Mouse (Mus musculus): ENCODE data around the gene Elmsan1.
A peak's percentile ranks its signal among the peaks of the same experiment; 100 is the strongest.

Gene Elmsan1

DNA sequence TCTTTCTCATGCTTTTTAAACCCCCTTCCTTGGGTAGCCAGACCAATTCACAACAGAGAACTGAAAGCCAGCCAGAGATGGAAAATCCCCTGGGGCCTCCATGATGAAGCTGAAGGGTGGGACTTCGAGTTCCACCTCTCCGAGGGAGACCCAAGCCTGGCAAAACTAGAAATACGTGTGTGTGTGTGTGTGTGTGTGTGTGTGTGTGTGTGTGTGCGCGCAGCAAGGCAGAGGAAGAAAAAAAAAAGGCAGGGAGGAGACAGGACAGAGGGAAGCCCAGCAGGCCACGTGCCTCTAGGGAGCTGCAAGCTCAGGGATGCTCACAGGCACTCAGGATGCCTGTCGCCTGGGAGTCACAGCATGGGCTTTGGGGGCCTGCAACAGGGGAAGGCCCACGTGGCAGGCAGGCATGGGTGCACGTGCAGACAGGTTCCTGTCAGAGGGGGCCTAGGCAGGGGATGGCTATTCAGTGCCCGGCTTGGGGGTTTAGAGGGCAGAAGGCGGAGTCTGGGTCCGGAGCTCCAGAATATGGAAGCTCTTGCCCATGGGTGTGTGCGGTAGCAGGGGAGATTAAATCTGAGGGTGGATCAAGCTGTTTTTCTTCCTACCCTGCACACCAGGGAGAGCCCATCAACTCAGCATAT lies 42.4 kb downstream of the Elmsan1 start:
- ATAC-seq (ENCODE audit: low TSS enrichment): peak; percentile 48

DNA sequence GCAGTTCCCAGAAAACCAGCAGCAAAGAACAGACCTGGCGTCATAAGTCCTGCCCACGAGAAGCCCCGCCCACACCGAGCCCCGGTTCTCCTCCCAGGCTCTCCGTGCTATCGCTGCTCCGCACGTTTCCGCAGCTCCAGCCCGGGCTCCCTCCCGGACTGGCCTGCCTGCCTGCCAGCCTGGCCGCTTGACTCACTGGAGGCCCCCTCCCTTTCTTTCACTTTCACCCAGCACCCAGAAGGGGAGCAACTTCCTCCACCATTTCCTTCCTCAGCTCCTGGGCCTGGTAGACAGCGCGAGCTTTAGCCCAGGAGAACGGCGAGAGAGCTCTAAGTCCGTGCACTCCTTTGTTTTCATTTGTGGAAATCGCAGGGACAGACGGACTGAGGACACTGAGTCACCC lies 43.0 kb downstream of the Elmsan1 start:
- peak; percentile 79 for ATAC-seq (ENCODE audit: low TSS enrichment)

DNA sequence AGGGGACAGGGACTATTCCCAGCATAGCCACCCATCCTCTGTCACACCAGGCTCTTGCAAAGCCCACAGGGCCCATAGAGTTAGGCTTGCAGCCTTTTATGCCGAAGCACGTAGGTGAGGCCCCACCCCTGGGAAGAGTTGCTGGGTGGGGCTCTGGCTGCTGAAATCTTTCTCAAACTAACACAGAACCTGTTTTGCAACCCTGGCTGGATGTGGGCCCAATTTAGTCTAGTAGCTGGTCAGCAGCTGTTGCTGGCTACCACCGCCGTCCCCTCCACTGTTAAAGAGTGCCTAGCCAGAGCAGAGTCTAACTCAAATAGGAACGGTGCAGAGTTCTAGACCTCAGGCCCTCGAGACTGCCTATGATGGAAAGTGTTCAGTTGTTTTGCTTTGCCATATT lies 43.8 kb downstream of the Elmsan1 start:
- no peak for ATAC-seq (ENCODE audit: low TSS enrichment)

DNA sequence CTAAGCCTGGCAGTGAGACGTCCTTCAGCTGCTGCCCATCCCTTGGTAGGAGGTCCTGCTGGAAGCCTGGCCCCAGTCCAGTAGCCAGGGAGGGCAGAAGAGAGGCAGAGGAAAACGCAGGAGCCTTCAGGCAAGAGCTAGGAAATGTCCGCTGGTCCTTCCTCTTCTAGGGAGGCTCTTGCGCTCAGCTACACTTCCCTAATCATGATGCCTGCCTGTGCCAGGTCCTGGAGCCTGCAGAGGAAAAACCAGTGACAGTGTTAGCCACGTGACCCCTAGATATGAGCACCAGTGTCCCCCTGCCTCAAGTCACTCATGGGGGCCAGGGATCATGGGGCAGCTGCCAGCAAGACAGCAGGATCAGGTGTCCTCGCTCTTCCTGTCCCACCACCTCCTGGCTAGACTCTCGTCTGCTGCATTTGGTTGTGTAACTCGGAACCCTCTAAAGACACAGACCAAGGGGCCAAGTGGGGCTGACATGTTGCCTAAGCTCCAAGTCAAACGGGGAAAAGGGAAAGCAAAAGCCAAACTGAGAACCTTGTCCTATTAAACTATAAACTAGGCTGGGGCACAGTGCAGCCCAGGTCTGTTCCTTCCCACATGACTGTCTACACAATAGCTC lies 44.4 kb downstream of the Elmsan1 start:
- no peak for ATAC-seq (ENCODE audit: low TSS enrichment)

DNA sequence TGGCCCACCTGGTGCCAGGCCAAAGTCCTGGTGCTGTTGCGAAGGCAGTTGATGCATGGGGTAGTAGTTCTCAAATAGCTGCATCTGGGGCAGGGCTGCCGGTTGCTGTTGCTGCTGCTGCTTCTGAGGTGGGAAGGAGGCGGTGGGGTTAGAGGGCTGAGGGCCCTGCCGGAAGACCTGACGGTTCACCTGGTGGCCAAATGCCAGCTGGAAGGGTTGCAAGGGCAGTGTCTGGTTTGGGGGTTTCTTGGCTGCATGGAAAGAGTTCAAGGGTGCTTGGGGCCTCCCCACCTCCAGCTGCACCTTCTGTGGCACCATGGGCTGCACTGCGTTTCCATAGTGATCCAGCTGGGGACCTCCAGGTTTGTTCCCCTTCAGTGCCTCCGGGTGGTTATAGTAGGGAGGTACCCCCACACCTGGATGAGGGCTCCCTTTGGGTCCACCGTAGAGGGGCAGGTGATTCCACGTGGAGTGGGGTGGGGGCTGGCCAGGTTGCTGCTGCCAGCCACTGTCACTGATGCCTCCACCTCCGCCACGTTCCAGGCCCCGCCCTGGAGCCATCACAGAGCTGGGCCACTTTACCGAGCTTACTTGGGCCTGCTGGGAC lies 45.3 kb downstream of the Elmsan1 start:
- no peak for ATAC-seq (ENCODE audit: low TSS enrichment)

DNA sequence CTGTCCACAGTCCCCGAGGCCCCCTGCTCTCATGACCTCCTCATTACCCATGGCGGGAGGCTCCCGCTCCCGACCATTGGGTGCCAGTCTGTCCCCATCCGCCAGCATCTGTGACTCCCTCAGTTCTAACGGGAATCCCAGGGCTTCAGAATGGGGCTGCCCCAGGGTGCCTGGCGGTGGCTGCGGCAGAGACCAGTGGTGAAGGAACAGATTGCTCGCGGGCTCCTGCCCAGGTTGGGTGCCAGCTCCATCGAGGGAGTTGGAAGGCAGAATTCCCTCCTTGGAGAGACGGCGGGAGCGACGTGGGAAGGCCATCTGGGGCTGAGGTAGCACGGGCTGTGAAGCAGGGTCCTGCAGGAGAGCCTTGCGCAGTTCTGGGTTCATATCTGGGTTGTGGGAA lies 45.8 kb downstream of the Elmsan1 start:
- ATAC-seq (ENCODE audit: low TSS enrichment): 0 out of 2 replicates have a peak, but pooled peaks have one; percentile 9

DNA sequence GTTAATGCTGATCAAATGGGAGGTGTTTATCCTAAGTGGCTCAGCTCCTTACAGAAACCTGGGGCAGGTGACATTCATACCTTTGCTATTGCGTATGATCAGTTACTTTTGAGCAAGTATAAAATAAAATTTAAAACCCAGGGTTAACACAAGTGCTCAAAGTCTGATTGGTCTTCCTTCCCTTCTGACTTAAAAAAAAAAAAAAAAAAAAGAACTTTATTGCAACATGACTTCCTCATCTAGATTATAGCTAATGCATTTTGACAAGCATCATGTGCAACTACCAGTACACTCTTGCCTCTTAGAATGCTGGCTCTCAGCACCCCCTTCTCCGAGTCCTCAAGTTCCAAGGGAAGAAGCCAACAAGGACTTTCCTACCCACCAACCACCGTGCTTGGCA lies 46.5 kb downstream of the Elmsan1 start:
- ATAC-seq (ENCODE audit: low TSS enrichment): no peak

DNA sequence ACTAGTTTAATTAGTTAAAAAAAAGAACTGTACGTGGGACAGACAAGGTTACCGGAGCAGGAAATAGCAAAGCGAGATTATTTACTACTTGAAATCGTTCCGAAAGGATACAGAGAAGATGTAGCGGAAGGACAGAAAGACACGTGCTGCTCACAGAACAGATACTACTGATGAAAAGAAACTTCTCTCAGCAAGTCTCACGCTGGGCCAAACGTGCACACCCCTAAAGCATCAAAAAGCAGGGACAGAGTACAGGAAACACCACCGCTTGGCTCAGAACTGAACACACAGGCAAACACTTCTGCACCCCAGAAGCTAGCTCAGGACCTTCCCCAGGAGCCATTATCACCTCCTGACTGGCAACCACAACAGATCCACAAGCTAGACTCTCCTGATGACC lies 48.1 kb downstream of the Elmsan1 start:
- ATAC-seq (ENCODE audit: low TSS enrichment): no peak

DNA sequence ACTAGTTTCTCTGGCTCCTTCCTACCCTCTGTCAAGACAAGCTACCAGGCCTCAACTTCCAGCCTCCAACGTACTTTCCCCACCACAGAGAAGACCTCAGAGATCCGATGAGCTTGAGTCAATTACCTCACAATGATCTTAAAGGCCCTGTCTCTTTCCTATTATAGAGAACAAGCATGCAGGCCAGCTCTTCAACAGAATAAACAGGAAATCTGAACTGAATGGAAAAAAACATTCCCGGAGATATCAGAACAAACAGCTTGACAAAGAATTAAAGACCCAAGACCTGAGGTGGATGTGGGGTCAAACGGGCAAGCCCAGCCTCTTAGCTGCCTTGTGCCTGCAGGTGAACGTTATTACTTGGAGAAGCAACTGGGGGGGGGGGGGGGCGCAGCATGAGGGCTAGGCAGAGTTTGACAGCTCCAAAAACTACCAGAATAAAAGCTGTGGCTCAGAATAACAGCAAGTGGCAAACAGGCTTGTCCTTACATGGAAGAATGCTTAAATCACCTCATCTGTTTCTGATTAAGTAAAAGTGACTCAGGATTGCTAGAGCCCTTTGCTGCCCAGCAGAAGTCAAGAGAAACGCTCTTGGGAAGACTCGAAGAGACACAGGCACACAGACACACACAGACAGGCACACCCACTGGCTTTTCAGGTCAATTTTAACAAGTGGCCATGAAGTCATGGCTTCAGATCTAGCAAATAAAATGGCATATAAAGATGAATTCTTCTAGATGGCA lies 52.9 kb downstream of the Elmsan1 start:
- no peak for ATAC-seq (ENCODE audit: low TSS enrichment)

DNA sequence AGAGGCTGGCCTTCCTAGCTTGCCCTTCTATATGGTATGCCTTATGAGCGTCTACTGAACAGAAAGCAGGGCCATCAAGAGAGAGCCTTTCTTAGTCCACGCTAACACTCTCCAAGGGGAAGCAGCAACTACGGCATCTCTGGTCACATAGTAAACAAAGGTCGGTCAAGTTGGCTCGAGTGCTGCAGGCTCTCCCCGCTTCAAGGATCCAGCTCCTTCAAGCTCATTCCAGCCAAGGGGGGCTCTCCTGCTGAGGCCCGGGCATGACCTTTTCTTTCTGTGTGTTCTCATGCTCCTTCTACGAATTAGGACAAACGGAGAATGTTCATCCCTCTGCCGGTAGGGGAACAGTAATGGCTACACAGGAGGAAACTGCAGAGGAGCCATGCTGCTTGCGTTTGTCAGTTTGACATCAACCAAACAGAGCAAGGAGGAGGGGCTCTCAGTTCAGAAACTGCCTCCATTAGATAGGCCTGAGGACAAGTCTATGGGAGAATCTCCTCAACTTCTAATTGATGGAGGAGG lies 55.0 kb downstream of the Elmsan1 start:
- no peak for ATAC-seq (ENCODE audit: low TSS enrichment)

DNA sequence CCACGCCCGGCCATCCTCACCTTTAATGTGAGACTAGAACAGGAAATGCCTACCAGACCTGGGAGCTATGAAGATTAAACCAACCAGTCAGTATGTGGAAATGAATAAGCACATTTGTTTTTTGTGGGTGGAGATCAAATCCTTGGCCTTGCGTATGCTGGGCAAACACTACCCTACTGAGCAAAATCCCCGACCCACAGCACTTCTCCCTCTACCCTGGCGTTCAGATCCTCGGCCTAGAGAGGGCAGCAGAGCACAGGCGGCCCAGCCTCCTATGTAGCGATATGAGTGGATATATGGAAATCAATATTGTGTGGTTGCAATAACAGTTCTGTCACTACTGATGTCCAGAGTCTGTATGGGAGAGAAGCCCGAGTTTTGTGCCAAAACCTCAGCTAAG lies 55.5 kb downstream of the Elmsan1 start:
- ATAC-seq (ENCODE audit: low TSS enrichment): 0 out of 2 replicates have a peak, but pooled peaks have one; percentile 45

DNA sequence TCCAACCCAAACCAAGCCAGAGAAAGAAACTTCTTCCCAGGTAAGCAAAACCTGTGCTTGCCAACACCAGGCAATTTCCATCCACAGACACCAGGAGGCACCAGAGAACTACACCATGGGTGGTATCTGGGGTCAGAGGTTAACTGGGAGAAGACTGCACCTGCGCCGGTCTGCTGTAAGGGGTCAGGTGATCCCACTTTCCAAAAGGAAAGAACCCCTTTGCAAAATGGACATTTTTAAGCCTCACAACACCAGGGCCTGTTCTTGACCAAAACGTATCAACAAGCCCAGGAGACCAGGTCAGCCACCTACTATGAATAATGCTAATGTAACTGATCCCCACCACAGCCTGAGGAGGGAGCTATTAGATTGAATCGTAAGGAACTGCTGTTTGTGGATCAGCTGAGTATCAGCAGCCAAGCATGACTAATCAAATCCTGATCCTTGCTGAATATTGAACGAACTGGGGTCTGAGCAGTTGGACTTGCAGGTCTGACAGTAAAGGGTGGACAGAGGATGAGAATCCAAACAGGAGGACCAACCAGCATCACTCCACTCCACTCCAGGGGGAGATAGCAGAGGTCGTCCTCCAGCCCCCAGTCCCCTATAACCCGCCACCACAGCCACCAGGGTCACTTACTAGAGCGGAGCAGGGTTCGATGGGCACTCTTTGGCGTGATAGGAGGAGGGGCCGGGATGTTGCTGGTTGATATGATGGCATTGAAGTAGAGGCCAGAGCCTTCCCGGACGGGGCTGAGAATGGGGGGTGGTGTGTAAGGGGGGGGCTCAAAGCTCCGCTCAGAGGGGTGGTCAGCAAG lies 56.9 kb downstream of the Elmsan1 start:
- no peak for ATAC-seq (ENCODE audit: low TSS enrichment)

DNA sequence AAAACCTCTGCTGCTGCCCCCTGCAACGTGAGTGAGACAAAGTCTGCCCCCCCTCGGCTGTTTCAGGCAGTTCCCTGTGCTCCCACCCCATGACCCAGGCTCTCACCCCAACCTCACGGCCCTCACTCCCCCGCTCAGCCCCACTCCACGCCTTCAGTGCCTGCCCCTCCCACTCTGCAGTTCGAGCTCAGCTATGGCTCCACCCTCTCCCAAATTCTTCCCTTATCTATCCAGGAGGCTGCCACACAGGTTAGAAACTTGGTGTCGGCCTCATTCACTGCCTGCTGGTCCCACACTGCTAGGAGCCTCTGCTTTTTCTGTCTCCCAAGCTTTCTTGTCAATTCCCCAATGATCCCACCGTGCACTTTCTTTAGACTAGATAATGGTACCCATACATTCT lies 57.6 kb downstream of the Elmsan1 start:
- ATAC-seq (ENCODE audit: low TSS enrichment): no peak

DNA sequence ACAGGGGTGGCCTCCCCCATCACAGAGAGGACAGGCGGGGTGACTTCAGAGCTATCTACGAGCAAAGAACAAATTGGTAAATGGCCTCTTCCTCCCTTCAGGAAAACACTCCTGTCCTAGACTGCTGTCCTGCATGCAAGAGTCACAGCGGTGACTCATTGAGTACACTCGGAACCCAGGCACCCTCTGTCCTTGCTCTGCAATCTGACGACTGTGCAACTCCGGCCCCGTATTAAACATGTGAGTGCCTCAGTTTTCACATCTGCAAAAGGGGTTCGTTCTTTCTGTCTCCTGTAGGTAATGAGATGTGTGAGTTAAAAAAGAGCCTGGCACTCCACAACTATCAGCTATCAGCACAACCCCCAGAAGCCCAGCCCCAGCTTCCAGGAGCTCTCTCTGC lies 58.2 kb downstream of the Elmsan1 start:
- no peak for ATAC-seq (ENCODE audit: low TSS enrichment)

DNA sequence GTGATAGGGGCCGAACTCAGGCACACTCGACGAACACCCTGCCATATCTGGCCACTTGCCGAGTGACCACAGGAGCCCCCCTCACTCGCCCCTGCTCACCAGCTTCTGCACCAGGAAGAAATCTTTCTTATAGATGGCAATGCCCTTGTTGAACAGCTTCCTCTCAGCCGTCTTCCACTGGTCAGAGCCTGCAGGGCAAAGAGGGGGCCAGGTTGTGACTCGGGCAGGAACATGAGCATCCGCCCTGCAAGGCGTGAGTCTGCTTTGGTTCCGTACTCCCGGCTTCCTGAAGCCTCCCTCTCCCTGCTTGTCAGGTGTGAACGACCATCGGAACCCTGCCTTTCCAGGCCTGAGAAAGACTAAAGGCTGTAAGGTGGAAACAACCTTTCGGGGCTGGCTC lies 60.5 kb downstream of the Elmsan1 start:
- ATAC-seq (ENCODE audit: low TSS enrichment): no peak

DNA sequence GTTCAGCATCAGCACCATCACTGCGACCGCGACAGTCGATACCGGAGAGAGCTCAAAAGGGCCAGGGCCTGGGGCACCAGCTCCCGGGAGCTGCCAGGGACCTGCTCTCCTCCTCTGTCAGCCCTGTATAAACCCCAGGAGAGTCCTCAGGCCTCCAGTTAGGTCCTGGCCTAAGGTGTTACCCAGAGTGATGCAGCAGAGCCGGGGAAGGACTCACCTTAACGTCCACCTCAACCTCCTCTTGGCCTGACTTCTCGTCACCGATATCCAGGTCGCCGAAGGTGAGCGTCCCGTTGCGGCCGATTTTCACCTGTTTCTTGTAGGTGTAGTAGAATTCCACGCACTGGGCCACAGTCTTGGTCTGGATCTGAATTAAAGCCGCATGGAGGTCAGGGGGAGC lies 62.5 kb downstream of the Elmsan1 start:
- ATAC-seq (ENCODE audit: low TSS enrichment): no peak

DNA sequence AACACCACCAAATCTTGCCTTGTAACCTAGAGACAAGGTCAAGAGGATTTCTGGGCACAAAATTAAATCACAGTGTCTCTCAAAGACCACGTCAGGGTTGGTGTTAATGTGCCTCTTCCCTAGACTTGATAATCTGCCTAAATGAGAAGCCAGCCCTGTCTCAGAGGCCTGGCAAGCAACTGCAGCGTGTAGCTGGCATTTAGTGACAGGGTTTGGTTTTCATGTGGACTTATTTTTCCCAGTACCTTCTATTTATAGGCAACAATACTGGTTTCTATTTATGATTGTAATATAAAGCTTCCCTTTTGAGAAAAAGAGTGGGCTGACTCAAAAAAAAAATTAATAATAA lies 63.2 kb downstream of the Elmsan1 start:
- no peak for ATAC-seq (ENCODE audit: low TSS enrichment)

DNA sequence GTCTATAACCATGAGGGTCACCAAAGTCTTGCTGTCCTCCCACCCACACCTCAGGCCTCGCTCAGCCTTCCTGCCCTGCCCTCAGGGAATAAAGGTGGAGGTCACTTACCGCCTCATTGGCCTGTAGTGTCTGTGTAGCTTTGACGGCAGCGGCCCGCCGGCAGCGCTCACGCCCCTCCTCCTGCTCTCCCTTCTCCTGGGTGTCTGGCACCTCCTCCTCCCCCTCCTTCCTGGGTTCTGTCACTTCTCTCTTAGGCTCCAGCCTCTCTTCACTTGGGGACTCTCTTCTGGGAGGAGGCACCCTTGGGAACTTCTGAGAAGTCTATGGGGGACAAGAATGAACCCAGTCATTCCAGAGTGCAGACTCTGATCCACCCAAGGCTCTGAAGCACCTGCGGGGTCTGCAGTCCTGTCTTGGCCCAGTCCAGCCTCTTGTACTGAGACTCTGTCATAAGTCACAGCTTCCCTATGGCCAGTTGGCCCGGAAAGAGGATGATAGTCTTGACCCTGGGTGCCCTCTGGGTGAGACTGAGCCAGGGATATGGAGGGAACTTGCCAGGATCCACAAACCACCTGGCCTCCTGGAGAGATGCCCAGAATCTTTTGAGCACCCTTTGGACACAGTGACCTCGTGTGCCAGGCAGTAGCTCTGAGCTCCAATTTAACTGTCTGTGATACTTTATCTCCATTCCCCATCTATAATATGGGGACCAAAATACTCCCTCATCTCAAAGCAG lies 63.7 kb downstream of the Elmsan1 start:
- ATAC-seq (ENCODE audit: low TSS enrichment): 0 out of 2 replicates have a peak, but pooled peaks have one; percentile 21

DNA sequence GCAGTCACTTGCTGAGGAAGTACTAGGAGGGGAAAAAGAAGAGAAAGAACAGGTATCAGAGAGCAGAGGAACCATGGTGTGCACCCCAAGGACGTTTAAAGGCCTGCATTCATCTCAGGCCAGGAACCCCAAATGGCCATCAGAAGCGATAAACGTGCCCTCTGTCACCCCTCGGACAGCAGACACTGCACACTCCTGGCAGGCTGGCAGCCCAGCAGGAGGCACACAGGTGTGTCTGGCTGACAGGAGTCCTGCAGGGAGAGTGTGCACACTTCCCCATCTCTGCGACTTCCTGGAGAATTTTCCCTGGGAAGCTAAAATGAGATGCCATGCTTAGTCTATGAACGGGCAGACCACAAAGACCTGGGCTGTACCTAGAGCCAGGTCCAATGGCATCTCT lies 65.3 kb downstream of the Elmsan1 start:
- no peak for ATAC-seq (ENCODE audit: low TSS enrichment)

DNA sequence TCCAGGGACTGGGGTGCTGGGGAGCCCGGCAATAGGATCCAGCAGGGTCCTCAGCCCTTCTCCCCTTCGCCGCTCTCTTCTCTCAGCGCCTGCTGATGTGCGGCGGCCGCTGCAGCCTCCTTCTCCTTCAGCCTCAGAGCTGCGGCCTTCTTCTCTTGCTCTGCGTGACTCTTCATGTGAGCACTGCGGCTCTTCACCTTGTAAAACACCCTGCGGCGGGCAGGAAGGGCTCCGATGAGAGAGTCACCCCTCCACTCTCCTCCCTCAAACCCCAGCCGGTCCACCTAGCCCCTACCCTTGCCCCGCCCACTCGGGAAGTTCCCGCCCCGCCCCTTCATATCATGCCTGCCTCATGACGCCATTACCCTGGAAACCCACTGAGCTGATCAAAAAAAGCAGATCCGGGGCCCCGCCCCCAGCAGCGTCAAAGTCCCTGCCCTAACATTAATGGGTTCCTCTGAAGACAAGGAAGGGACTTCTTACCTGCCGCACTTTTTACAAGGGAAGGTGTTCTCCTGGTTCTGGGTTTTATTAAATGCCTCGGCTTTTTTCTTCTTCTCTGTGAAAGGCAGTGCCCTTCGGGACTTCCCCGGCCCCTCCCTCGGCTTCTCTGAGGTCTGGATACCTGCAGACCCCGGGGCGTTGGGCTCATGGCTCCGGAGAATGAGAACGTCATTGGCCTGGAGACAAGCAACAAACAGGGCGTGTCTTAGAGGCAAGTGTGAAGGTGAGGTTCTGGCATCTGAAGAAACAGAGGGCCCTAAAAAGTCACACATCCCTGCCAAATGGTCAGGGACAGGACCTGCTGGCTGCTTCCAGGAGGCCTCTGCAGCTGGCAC lies 66.1 kb downstream of the Elmsan1 start:
- ATAC-seq (ENCODE audit: low TSS enrichment): no peak
